33 mouse cellular contexts compared by ENCODE assay signal in genomic region chr3:126273566-126273965, GRCm38 (mm10).
"Had no signal": no experiment of that assay in that cellular context is flagged by ENCODE, and none has a peak within 500 bp of the region (broad histone marks: within the 10 kb centered on the region; RNA-seq: fewer than 3 reads in every experiment).

No protein-coding gene starts in this region.

- H3K4me2 ChIP-seq: heart, embryonic 11.5 days; heart, embryonic 12.5 days; heart, embryonic 13.5 days; heart, embryonic 15.5 days; hindbrain, embryonic 12.5 days; hindbrain, embryonic 14.5 days; hindbrain, embryonic 15.5 days; intestine, embryonic 15.5 days; kidney, embryonic 15.5 days had no signal

- H3K27me3 ChIP-seq: heart, embryonic 12.5 days; heart, embryonic 13.5 days; heart, embryonic 15.5 days; hindbrain, embryonic 12.5 days; hindbrain, embryonic 15.5 days; intestine, embryonic 15.5 days; kidney, embryonic 15.5 days had no signal

- ATAC-seq: hindbrain, embryonic 16.5 days; hindbrain, postnatal 0 days; inflammation-experienced regulatory T-cells, adult 6 months; intestine, embryonic 15.5 days; intestine, embryonic 16.5 days; intestine, postnatal 0 days had no signal

- H3K4me1 ChIP-seq: heart, embryonic 12.5 days; heart, embryonic 13.5 days; heart, embryonic 15.5 days; hindbrain, embryonic 10.5 days; hindbrain, embryonic 12.5 days; hindbrain, embryonic 15.5 days; intestine, embryonic 15.5 days; kidney, embryonic 15.5 days had no signal

- H3K9me3 ChIP-seq: heart, embryonic 12.5 days; heart, embryonic 13.5 days; heart, embryonic 15.5 days; hindbrain, embryonic 10.5 days; hindbrain, embryonic 12.5 days; hindbrain, embryonic 15.5 days; intestine, embryonic 15.5 days; kidney, embryonic 15.5 days had no signal

- DNase-seq: heart, postnatal 10 days; heart, postnatal 14 days; heart, postnatal 36 days; heart, postnatal 4 days; kidney, adult 11 months; kidney, adult 18-20 months; kidney, adult 2 months; kidney, adult 9 months; kidney, postnatal 10 days; kidney, postnatal 14 days; kidney, postnatal 25 days; kidney, postnatal 36 days; kidney, postnatal 4 days; layer of hippocampus, adult 9-11 months; layer of hippocampus, postnatal 36 days had no signal

- H3K36me3 ChIP-seq: heart, embryonic 12.5 days; heart, embryonic 13.5 days; heart, embryonic 15.5 days; hindbrain, embryonic 10.5 days; hindbrain, embryonic 12.5 days; hindbrain, embryonic 15.5 days; intestine, embryonic 15.5 days; kidney, embryonic 15.5 days had no signal

- H3K9ac ChIP-seq: heart, embryonic 12.5 days; heart, embryonic 13.5 days; heart, embryonic 15.5 days; hindbrain, embryonic 12.5 days; hindbrain, embryonic 14.5 days; hindbrain, embryonic 15.5 days; intestine, embryonic 15.5 days; kidney, embryonic 15.5 days had no signal

- H3K27ac ChIP-seq: heart, embryonic 13.5 days; heart, embryonic 15.5 days; hindbrain, embryonic 10.5 days; hindbrain, embryonic 12.5 days; hindbrain, embryonic 14.5 days; hindbrain, embryonic 15.5 days; hindbrain, postnatal 0 days; intestine, embryonic 15.5 days; kidney, embryonic 15.5 days; kidney, postnatal 0 days; layer of hippocampus, adult 2 months; left cerebral cortex, adult 2 months had no signal

- H3K4me3 ChIP-seq: heart, embryonic 12.5 days; heart, embryonic 13.5 days; heart, embryonic 15.5 days; hindbrain, embryonic 10.5 days; hindbrain, embryonic 12.5 days; hindbrain, embryonic 15.5 days; intestine, embryonic 15.5 days; kidney, embryonic 15.5 days; layer of hippocampus, adult 2 months; left cerebral cortex, adult 2 months had no signal
